26 mouse cellular contexts compared by ENCODE assay signal in the genomic region with DNA sequence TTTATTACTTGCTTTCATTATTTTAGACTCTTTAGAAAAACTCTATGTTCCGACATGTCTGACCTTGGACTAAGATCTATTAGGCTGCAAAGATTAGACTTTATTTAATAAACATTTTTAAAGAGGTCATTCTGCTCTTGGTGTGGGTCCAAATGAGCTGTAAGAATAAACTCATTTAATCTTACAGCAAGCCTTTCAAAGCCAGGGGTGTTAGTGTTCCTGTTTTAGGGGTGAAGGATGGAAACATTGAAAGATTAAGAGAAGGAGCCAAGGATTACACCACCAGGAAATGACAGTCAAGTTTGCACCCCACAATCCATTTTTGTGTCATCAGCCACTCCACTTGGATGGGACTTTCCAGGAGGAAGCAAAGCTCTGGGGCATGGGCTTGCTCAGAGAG.
DNase-seq lines count a peak whose midpoint lies in the region; ATAC-seq and TF ChIP-seq lines count a peak whose summit lies in the region.
"Had no signal": no experiment of that assay in that cellular context is flagged by ENCODE, and none has a peak within 500 bp of the region (broad histone marks: within the 10 kb centered on the region; RNA-seq: fewer than 3 reads in every experiment).

No protein-coding gene starts in this region.

- peak; percentile 19 for DNase-seq in kidney, adult 9 months
- peak; percentile 6 for DNase-seq in liver, adult 2 months (ENCODE audit: extremely low read depth, low read depth, low spot score)
- DNase-seq in liver = no peak
- DNase-seq in lung, adult 18-20 months = no peak
- DNase-seq in lung, postnatal 36 days = peak; percentile 2
- no peak for DNase-seq in layer of hippocampus, adult 18-20 months (ENCODE audit: low spot score in 2 of 2)
- DNase-seq: adrenal gland, adult 2 months; adrenal gland, postnatal 14 days; cerebellum, adult 11 months; cerebellum, adult 2 months; cerebellum, adult 9-11 months; cerebellum, postnatal 25 days; forebrain, postnatal 0 days; gastrocnemius, adult 2 months; gastrocnemius, postnatal 14 days; heart, adult 18-20 months; heart, postnatal 14 days; heart, postnatal 4 days had no signal

- H3K36me3 ChIP-seq in kidney, embryonic 14.5 days (ENCODE audit: control insufficient read depth, insufficient read depth, low read length) = no peaks in the 10 kb centered on the region
- no peaks in the 10 kb centered on the region for H3K36me3 ChIP-seq in liver, adult 2 months (ENCODE audit: control insufficient read depth, insufficient read depth, low read length)
- no peaks in the 10 kb centered on the region for H3K36me3 ChIP-seq in lung, embryonic 16.5 days (ENCODE audit: control insufficient read depth, insufficient read depth, low read length)
- H3K36me3 ChIP-seq: embryonic facial prominence, embryonic 12.5 days; embryonic facial prominence, embryonic 15.5 days; heart, embryonic 10.5 days; heart, embryonic 13.5 days had no signal

- H3K4me2 ChIP-seq in kidney, embryonic 14.5 days (replicated peaks; ENCODE audit: low read depth, low read length) = no peak overlapping the region
- no peak overlapping the region for H3K4me2 ChIP-seq in lung, embryonic 16.5 days (ENCODE audit: low read depth, low read length)
- H3K4me2 ChIP-seq: embryonic facial prominence, embryonic 12.5 days; embryonic facial prominence, embryonic 15.5 days; heart, embryonic 13.5 days had no signal

- no peaks in the 10 kb centered on the region for H3K27me3 ChIP-seq in kidney, embryonic 14.5 days (ENCODE audit: control insufficient read depth, insufficient read depth, low read length)
- H3K27me3 ChIP-seq in liver, adult 2 months (ENCODE audit: control insufficient read depth, insufficient read depth, low read length) = no peaks in the 10 kb centered on the region
- H3K27me3 ChIP-seq in lung, embryonic 16.5 days (ENCODE audit: control insufficient read depth, insufficient read depth, low read depth, low read length) = peaks cover 2% of the 10 kb centered on the region
- H3K27me3 ChIP-seq: embryonic facial prominence, embryonic 12.5 days; embryonic facial prominence, embryonic 15.5 days; heart, embryonic 13.5 days had no signal

- no peak overlapping the region for H3K4me3 ChIP-seq in kidney, embryonic 14.5 days (ENCODE audit: low read length)
- no peak overlapping the region for H3K4me3 ChIP-seq in liver, adult 2 months (ENCODE audit: insufficient read depth, low read depth, low read length)
- H3K4me3 ChIP-seq in lung, embryonic 16.5 days (ENCODE audit: low read length) = no peak overlapping the region
- H3K4me3 ChIP-seq: embryonic facial prominence, embryonic 12.5 days; embryonic facial prominence, embryonic 15.5 days; gastrocnemius, adult 2 months; heart, embryonic 10.5 days; heart, embryonic 13.5 days had no signal

- 81% methylated on average over 1 of the region's 1 CpGs for WGBS in kidney, embryonic 14.5 days
- WGBS in liver, adult 2 months = 57% methylated on average over 1 of the region's 1 CpGs
- WGBS in lung, embryonic 16.5 days = 45% methylated on average over 1 of the region's 1 CpGs

- H3K9me3 ChIP-seq in kidney, embryonic 14.5 days (ENCODE audit: control insufficient read depth, low read length) = no peaks in the 10 kb centered on the region
- H3K9me3 ChIP-seq in lung, embryonic 16.5 days (ENCODE audit: control insufficient read depth, low read length) = no peaks in the 10 kb centered on the region
- H3K9me3 ChIP-seq: embryonic facial prominence, embryonic 12.5 days; embryonic facial prominence, embryonic 15.5 days; heart, embryonic 10.5 days; heart, embryonic 13.5 days had no signal

- no peaks in the 10 kb centered on the region for H3K79me2 ChIP-seq in liver, adult 2 months (ENCODE audit: control insufficient read depth, insufficient read depth, low read length)

- TF ChIP-seq POLR2A in liver, adult 2 months (IDR thresholded peaks at IDR 0.05; ENCODE audit: extremely low read depth, insufficient read depth, low read length) = no peak

- no peak for ATAC-seq in kidney, embryonic 14.5 days (ENCODE audit: low FRiP score, low TSS enrichment)
- peak; percentile 65 for ATAC-seq in lung, embryonic 16.5 days (ENCODE audit: low read depth)
- ATAC-seq: CD4-positive, CD25-positive, alpha-beta regulatory T cell, adult 4 months; forebrain, embryonic 14.5 days; forebrain, postnatal 0 days had no signal

- H3K4me1 ChIP-seq in kidney, embryonic 14.5 days (ENCODE audit: control insufficient read depth, insufficient read depth, low read length) = peaks cover 12% of the 10 kb centered on the region; the same call in 1 of the 2 replicates
- H3K4me1 ChIP-seq in liver, adult 2 months (ENCODE audit: control insufficient read depth, insufficient read depth, low read length) = no peaks in the 10 kb centered on the region
- no peaks in the 10 kb centered on the region for H3K4me1 ChIP-seq in lung, embryonic 16.5 days (replicated peaks; ENCODE audit: control insufficient read depth, insufficient read depth, low read length)
- H3K4me1 ChIP-seq: embryonic facial prominence, embryonic 12.5 days; embryonic facial prominence, embryonic 15.5 days; heart, embryonic 10.5 days; heart, embryonic 13.5 days had no signal

- no peak for TF ChIP-seq CTCF in liver, adult 2 months (IDR thresholded peaks at IDR 0.05; ENCODE audit: low read depth, low read length)

- H3K27ac ChIP-seq in kidney, embryonic 14.5 days (ENCODE audit: low read depth, low read length) = no peak overlapping the region
- no peak overlapping the region for H3K27ac ChIP-seq in liver, adult 2 months (replicated peaks; ENCODE audit: insufficient read depth, low read depth, low read length)
- H3K27ac ChIP-seq in lung, embryonic 16.5 days (ENCODE audit: low read length) = no peak overlapping the region
- H3K27ac ChIP-seq: embryonic facial prominence, embryonic 12.5 days; embryonic facial prominence, embryonic 15.5 days; gastrocnemius, adult 2 months; heart, embryonic 10.5 days; heart, embryonic 13.5 days had no signal

- no peak overlapping the region for H3K9ac ChIP-seq in kidney, embryonic 14.5 days (ENCODE audit: low read depth, low read length)
- H3K9ac ChIP-seq in liver, adult 2 months (ENCODE audit: low read depth, low read length) = no peak overlapping the region
- H3K9ac ChIP-seq in lung, embryonic 16.5 days (ENCODE audit: low read length) = no peak overlapping the region
- H3K9ac ChIP-seq: embryonic facial prominence, embryonic 12.5 days; embryonic facial prominence, embryonic 15.5 days; forebrain, postnatal 0 days; heart, embryonic 13.5 days had no signal

Comparison
In these comparisons a context has a peak if more than half of its experiments do, and no peak if none do; other contexts are left out.
1. DNase-seq: peak in kidney, adult 9 months (single experiment), liver, adult 2 months (single experiment) and lung, postnatal 36 days (single experiment); none in liver (single experiment), lung, adult 18-20 months (0 of 2) and layer of hippocampus, adult 18-20 months (0 of 2).